Mouse (Mus musculus): ENCODE measurements around the gene Tjp1. TPM values are rescaled to one million over a fixed set of nuclear protein-coding genes. Genes with fewer than 3 reads are reported as not detected.

Tjp1 gene
- total and polyA plus RNA-seq, 3 experiments, result not detected

DNA sequence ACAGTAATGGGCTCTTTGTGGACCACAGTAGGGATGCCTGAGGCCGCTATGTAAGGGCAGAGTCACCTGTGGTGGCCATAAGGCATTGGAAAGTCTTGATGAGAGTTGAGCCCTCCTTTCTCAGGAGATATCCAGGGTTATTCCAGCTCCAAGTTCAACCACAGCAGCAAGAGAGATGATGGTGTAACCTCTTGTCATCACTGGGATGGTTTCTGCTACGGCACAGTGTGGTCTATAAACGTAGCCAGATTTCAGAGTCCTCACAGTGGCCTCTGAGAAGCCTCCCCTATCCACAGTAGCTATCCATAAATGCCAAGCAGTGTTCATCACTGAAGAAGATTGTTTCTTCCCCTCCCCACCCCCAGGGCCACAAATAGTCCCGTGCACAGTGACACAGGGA, 251.8 kb downstream of the Tjp1 start:
- Histone ChIP-seq H3K4me2 (ENCODE audit: insufficient read depth, low read depth, poor library complexity, severe bottlenecking) (no peak overlapping the region), H3K36me3 (replicated peaks in 1 of 2; ENCODE audit: control insufficient read depth in 1 of 2, insufficient read depth in 1 of 2, low read length in 1 of 2) (no peaks in the 10 kb centered on the region), H3K27ac (ENCODE audit: insufficient read depth, low read depth) (no peak overlapping the region), H3K4me1 (ENCODE audit: control insufficient read depth in 1 of 2, insufficient read depth in 2 of 2) (no peaks in the 10 kb centered on the region), H3K27me3 (replicated peaks) (peaks cover 6% of the 10 kb centered on the region), H3K9me3 (replicated peaks; ENCODE audit: low read length) (peaks cover 37% of the 10 kb centered on the region), H3K79me2 (replicated peaks; ENCODE audit: control insufficient read depth, extremely low read depth, insufficient read depth, poor library complexity, severe bottlenecking) (no peaks in the 10 kb centered on the region), H3K9ac (ENCODE audit: insufficient read depth, low read depth) (no peak overlapping the region), H3K4me3 (replicated peaks in 1 of 3; ENCODE audit: low read depth in 2 of 3, low read length in 2 of 3, poor library complexity in 1 of 3) (no peak overlapping the region)
- dilution Hi-C loops (cut with MboI; ENCODE audit: extremely low pct_ligation_motif_present, extremely low pct_unique_long_range_greater_than_20kb, low sequenced_read_pairs), result no loop called here
- no peak for DNase-seq (ENCODE audit: extremely low read depth)
- in situ Hi-C loops (cut with MboI; ENCODE audit: low pct_ligation_motif_present, low pct_unique_long_range_greater_than_20kb, low sequenced_read_pairs), result no loop called here
- TF ChIP-seq POLR2A (IDR thresholded peaks at IDR 0.05; ENCODE audit: low read depth, low read length), result no peak
- TF ChIP-seq PAX5 (IDR thresholded peaks at IDR 0.05; ENCODE audit: low read length), result no peak
- no peak for TF ChIP-seq CHD1 (IDR thresholded peaks at IDR 0.05; ENCODE audit: low read depth, low read length)
- TF ChIP-seq MXI1 (IDR thresholded peaks at IDR 0.05; ENCODE audit: low read depth, low read length), result no peak
- no peak for TF ChIP-seq ZNF384 (IDR thresholded peaks at IDR 0.05; ENCODE audit: low read depth, low read length)
- no peak for TF ChIP-seq E2F4 (IDR thresholded peaks at IDR 0.05; ENCODE audit: insufficient replicate concordance, low read depth, low read length)
- TF ChIP-seq ZMIZ1 (IDR thresholded peaks at IDR 0.05; ENCODE audit: low read depth, low read length), result no peak
- no peak for TF ChIP-seq USF2 (conservative IDR thresholded peaks at IDR 0.05; ENCODE audit: low read depth, low read length)
- TF ChIP-seq TBP (conservative IDR thresholded peaks at IDR 0.05; ENCODE audit: low read depth, low read length), result no peak
- TF ChIP-seq TCF12 (IDR thresholded peaks at IDR 0.05; ENCODE audit: low read depth, low read length), result no peak
- no peak for TF ChIP-seq SMC3 (IDR thresholded peaks at IDR 0.05; ENCODE audit: low read depth, low read length)
- no peak for TF ChIP-seq ZKSCAN1 (IDR thresholded peaks at IDR 0.05; ENCODE audit: borderline replicate concordance, low read depth, low read length)
- TF ChIP-seq JUND (conservative IDR thresholded peaks at IDR 0.05; ENCODE audit: low read depth, low read length), result no peak
- TF ChIP-seq USF1 (IDR thresholded peaks at IDR 0.05; ENCODE audit: low read depth, low read length), result no peak
- no peak for TF ChIP-seq CHD2 (IDR thresholded peaks at IDR 0.05; ENCODE audit: low read length)

DNA sequence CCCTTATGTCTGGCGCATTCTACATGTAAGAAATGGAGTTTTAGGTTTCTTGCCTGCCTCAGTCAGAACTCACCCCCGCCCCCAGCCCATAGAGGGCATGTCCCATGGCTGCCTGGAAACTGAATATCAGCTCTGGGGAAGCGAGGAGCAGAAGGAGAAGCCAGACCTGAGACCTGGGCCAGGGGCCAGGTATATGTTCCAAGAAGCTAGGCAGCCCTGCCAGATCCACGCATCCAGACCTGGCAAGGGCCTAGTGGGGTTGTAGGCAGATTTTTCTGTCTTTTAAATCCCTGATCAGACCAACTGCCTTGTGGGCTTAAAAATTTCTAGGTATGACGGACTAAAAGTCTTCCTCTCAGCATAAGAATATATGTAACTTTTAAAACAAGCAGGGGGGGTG, 253.4 kb downstream of the Tjp1 start:
- no peaks in the 10 kb centered on the region for H3K36me3 ChIP-seq (replicated peaks in 1 of 2; ENCODE audit: control insufficient read depth in 1 of 2, insufficient read depth in 1 of 2, low read length in 1 of 2)
- in situ Hi-C loops (cut with MboI; ENCODE audit: low pct_ligation_motif_present, low pct_unique_long_range_greater_than_20kb, low sequenced_read_pairs) (no loop called here), dilution Hi-C loops (cut with MboI; ENCODE audit: extremely low pct_ligation_motif_present, extremely low pct_unique_long_range_greater_than_20kb, low sequenced_read_pairs) (no loop called here)
- TF ChIP-seq MAX (IDR thresholded peaks at IDR 0.05; ENCODE audit: low read length), result no peak
- no peak for TF ChIP-seq CTCF (conservative IDR thresholded peaks at IDR 0.05 in 1 of 2, IDR thresholded peaks at IDR 0.05 in 1 of 2; ENCODE audit: low read depth in 2 of 2, low read length in 2 of 2)
- DNase-seq (ENCODE audit: extremely low read depth), result no peak
- H3K27me3 ChIP-seq (replicated peaks), result peaks cover 6% of the 10 kb centered on the region
- H3K27ac ChIP-seq (ENCODE audit: insufficient read depth, low read depth), result no peak overlapping the region
- H3K9ac ChIP-seq (ENCODE audit: insufficient read depth, low read depth), result no peak overlapping the region
- no peak overlapping the region for H3K4me3 ChIP-seq (replicated peaks in 1 of 3; ENCODE audit: low read depth in 2 of 3, low read length in 2 of 3, poor library complexity in 1 of 3)
- no peak overlapping the region for H3K4me2 ChIP-seq (ENCODE audit: insufficient read depth, low read depth, poor library complexity, severe bottlenecking)
- peaks cover 43% of the 10 kb centered on the region for H3K9me3 ChIP-seq (replicated peaks; ENCODE audit: low read length)
- no peaks in the 10 kb centered on the region for H3K79me2 ChIP-seq (replicated peaks; ENCODE audit: control insufficient read depth, extremely low read depth, insufficient read depth, poor library complexity, severe bottlenecking)
- H3K4me1 ChIP-seq (ENCODE audit: control insufficient read depth in 1 of 2, insufficient read depth in 2 of 2), result no peaks in the 10 kb centered on the region

DNA sequence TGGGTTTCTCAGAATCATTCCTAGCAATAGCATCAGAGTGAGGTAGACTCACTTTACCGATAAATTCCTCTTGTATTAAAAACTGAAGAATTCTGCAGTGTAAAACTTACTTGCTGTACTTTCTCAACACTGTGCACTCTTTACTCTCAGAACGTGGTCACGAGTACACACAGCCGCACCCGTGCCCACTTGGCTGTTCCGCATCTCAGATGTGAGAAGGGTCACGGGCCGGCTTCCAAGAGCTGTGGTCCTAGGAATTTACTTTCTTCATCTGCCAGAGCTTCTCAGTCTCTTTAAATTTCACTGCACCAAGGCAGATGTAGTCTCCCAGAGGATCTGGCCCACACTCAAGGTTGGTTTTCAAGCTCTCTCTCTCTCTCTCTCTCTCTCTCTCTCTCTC, 277.9 kb downstream of the Tjp1 start:
- Histone ChIP-seq H3K79me2 (replicated peaks; ENCODE audit: control insufficient read depth, extremely low read depth, insufficient read depth, poor library complexity, severe bottlenecking) (no peaks in the 10 kb centered on the region), H3K27me3 (replicated peaks) (no peaks in the 10 kb centered on the region), H3K36me3 (replicated peaks in 1 of 2; ENCODE audit: control insufficient read depth in 1 of 2, insufficient read depth in 1 of 2, low read length in 1 of 2) (no peaks in the 10 kb centered on the region), H3K4me1 (ENCODE audit: control insufficient read depth in 1 of 2, insufficient read depth in 2 of 2) (no peaks in the 10 kb centered on the region), H3K9ac (ENCODE audit: insufficient read depth, low read depth) (no peak overlapping the region), H3K9me3 (replicated peaks; ENCODE audit: low read length) (peaks cover 27% of the 10 kb centered on the region), H3K27ac (ENCODE audit: insufficient read depth, low read depth) (no peak overlapping the region), H3K4me3 (replicated peaks in 1 of 3; ENCODE audit: low read depth in 2 of 3, low read length in 2 of 3, poor library complexity in 1 of 3) (no peak overlapping the region), H3K4me2 (ENCODE audit: insufficient read depth, low read depth, poor library complexity, severe bottlenecking) (no peak overlapping the region)
- dilution Hi-C loops (cut with MboI; ENCODE audit: extremely low pct_ligation_motif_present, extremely low pct_unique_long_range_greater_than_20kb, low sequenced_read_pairs), result no loop called here
- in situ Hi-C loops (cut with MboI; ENCODE audit: low pct_ligation_motif_present, low pct_unique_long_range_greater_than_20kb, low sequenced_read_pairs), result no loop called here
- no peak for DNase-seq (ENCODE audit: extremely low read depth)
- TF ChIP-seq CHD2 (IDR thresholded peaks at IDR 0.05; ENCODE audit: low read length), result no peak
- no peak for TF ChIP-seq ZKSCAN1 (IDR thresholded peaks at IDR 0.05; ENCODE audit: borderline replicate concordance, low read depth, low read length)
- TF ChIP-seq MAX (IDR thresholded peaks at IDR 0.05; ENCODE audit: low read length), result no peak
- TF ChIP-seq UBTF (IDR thresholded peaks at IDR 0.05; ENCODE audit: low read depth, low read length), result no peak
- no peak for TF ChIP-seq POLR2AphosphoS2 (IDR thresholded peaks at IDR 0.05; ENCODE audit: low read depth, low read length)
- TF ChIP-seq GABPA (IDR thresholded peaks at IDR 0.05; ENCODE audit: insufficient replicate concordance, low read depth, low read length), result no peak
- TF ChIP-seq POLR2A (IDR thresholded peaks at IDR 0.05; ENCODE audit: low read depth, low read length), result no peak
- TF ChIP-seq TBP (conservative IDR thresholded peaks at IDR 0.05; ENCODE audit: low read depth, low read length), result no peak
- no peak for TF ChIP-seq E2F4 (IDR thresholded peaks at IDR 0.05; ENCODE audit: insufficient replicate concordance, low read depth, low read length)
- TF ChIP-seq JUND (conservative IDR thresholded peaks at IDR 0.05; ENCODE audit: low read depth, low read length), result no peak
- TF ChIP-seq SIN3A (IDR thresholded peaks at IDR 0.05; ENCODE audit: low read length), result no peak
- TF ChIP-seq CTCF (conservative IDR thresholded peaks at IDR 0.05 in 1 of 2, IDR thresholded peaks at IDR 0.05 in 1 of 2; ENCODE audit: low read depth in 2 of 2, low read length in 2 of 2), result no peak
- TF ChIP-seq MYC (IDR thresholded peaks at IDR 0.05; ENCODE audit: low read depth, low read length), result no peak
- TF ChIP-seq NRF1 (IDR thresholded peaks at IDR 0.05; ENCODE audit: low read depth, low read length), result no peak
- no peak for TF ChIP-seq MEF2A (IDR thresholded peaks at IDR 0.05; ENCODE audit: borderline replicate concordance, low read depth, low read length)
- no peak for TF ChIP-seq ZMIZ1 (IDR thresholded peaks at IDR 0.05; ENCODE audit: low read depth, low read length)
- TF ChIP-seq ZNF384 (IDR thresholded peaks at IDR 0.05; ENCODE audit: low read depth, low read length), result no peak
- TF ChIP-seq MAFK (IDR thresholded peaks at IDR 0.05; ENCODE audit: insufficient replicate concordance, low read length), result no peak
